18 mouse cellular contexts compared by ENCODE assay signal in genomic region chr4:101459358-101459757, GRCm38 (mm10). TPM values are rescaled to one million over a fixed set of nuclear protein-coding genes. Genes with fewer than 3 reads are reported as not detected.
A peak's percentile ranks its signal among the peaks of the same experiment; 100 is the strongest.
DNase-seq lines count a peak whose midpoint lies in the region; TF ChIP-seq lines count a peak whose summit lies in the region.
"Had no signal": no experiment of that assay in that cellular context is flagged by ENCODE, and none has a peak within 500 bp of the region (broad histone marks: within the 10 kb centered on the region; RNA-seq: fewer than 3 reads in every experiment).

No protein-coding gene starts in this region.

- no peak for TF ChIP-seq CTCF in left cerebral cortex, adult 2 months (IDR thresholded peaks at IDR 0.05)
- TF ChIP-seq CTCF in cortical plate, adult 2 months (IDR thresholded peaks at IDR 0.05; ENCODE audit: extremely low read depth, insufficient read depth, low read length) = no peak

- intact Hi-C loops in left cerebral cortex, adult 2 months (cut with DNase I) = loop anchor here (2.0 to 10.0 kb wide), 3 partner anchors 37 to 295 kb away; no protein-coding TSS in a partner anchor

- H3K4me1 ChIP-seq in cortical plate, adult 2 months (ENCODE audit: control insufficient read depth, insufficient read depth, low read length) = no peaks in the 10 kb centered on the region
- H3K4me1 ChIP-seq: embryonic facial prominence, embryonic 15.5 days; forebrain, embryonic 10.5 days; forebrain, embryonic 12.5 days had no signal

- H3K27ac ChIP-seq in left cerebral cortex, adult 2 months = peak overlapping the region; percentile 5; the same call in 1 of the 2 replicates
- peak overlapping the region; percentile 21; the same call in 1 of the 2 replicates for H3K27ac ChIP-seq in cortical plate, adult 2 months (ENCODE audit: insufficient read depth, low read length)
- H3K27ac ChIP-seq: embryonic facial prominence, embryonic 13.5 days; embryonic facial prominence, embryonic 15.5 days; forebrain, embryonic 10.5 days; forebrain, embryonic 12.5 days had no signal

- DNase-seq in left cerebral cortex, adult 2 months (ENCODE audit: extremely low spot score in 1 of 2, low spot score in 2 of 2) = no peak
- no peak for DNase-seq in left cerebral cortex, adult 8-10 months (ENCODE audit: low spot score in 2 of 2)
- DNase-seq in brain, adult 2 months (ENCODE audit: low read depth, low spot score) = peak; percentile 53
- DNase-seq in layer of hippocampus, adult 9-10 months (ENCODE audit: low spot score) = no peak
- DNase-seq: adrenal gland, adult 2 months; adrenal gland, postnatal 10 days; adrenal gland, postnatal 25 days; cerebellum, adult 9-10 months; cerebellum, postnatal 10 days; cerebellum, postnatal 25 days; embryo, embryonic 11 days had no signal

- H3K4me3 ChIP-seq in left cerebral cortex, adult 2 months = no peak overlapping the region
- no peak overlapping the region for H3K4me3 ChIP-seq in cortical plate, adult 2 months (ENCODE audit: insufficient read depth, low read length)
- H3K4me3 ChIP-seq: embryonic facial prominence, embryonic 13.5 days; embryonic facial prominence, embryonic 15.5 days; erythroblast, embryonic 14.5 days; forebrain, embryonic 10.5 days; forebrain, embryonic 12.5 days had no signal

- no peak for TF ChIP-seq POLR2A in cortical plate, adult 2 months (IDR thresholded peaks at IDR 0.05; ENCODE audit: extremely low read depth, insufficient read depth, low read length)

RNA-seq across cellular contexts. Expression of gene Dnajc6, which starts 37.1 kb away (rescaled TPM):
- 100 to 1,000 TPM; 291 to 320 TPM for total RNA-seq in left cerebral cortex, adult 2 months (2021)
- total RNA-seq in left cerebral cortex, adult 8-10 months (2022) = 100 to 1,000 TPM; 274 to 346 (median 317) TPM
- 144 and 145 TPM in 2 replicates for polyA plus RNA-seq in cortical plate, adult 2 months (2012; rRNA removed)
- polyA plus RNA-seq: C2C12; erythroblast, embryonic 14.5 days had no signal

RNA-seq across cellular contexts. Expression of gene Ak4, which starts 40.3 kb away (rescaled TPM):
- total RNA-seq in left cerebral cortex, adult 2 months (2021) = 10 to 100 TPM; 30.0 to 46.1 TPM
- 10 to 100 TPM; 27.1 to 36.0 (median 33.1) TPM for total RNA-seq in left cerebral cortex, adult 8-10 months (2022)
- polyA plus RNA-seq in cortical plate, adult 2 months (2012; rRNA removed) = 31.7 and 33.6 TPM in 2 replicates
